Mouse (Mus musculus) neural tube, postnatal 0 days (tissue): Measurements from ENCODE around the gene Chst13. TPM values are rescaled to one million over a fixed set of nuclear protein-coding genes. Genes with fewer than 3 reads are reported as not detected.

ENCODE experiments used
- polyA plus RNA-seq: library from polyadenylated mRNA; unstranded; fragments of >200 nt; fragmentation: Nextera tagmentation; extraction: Ambion mirVana; gene quantifications from 2 replicates; pipeline ENCODE4 v1.2.1, GENCODE M21; 2015

Gene Chst13
- 0.23 and 0.45 TPM in 2 replicates for polyA plus RNA-seq

DNA sequence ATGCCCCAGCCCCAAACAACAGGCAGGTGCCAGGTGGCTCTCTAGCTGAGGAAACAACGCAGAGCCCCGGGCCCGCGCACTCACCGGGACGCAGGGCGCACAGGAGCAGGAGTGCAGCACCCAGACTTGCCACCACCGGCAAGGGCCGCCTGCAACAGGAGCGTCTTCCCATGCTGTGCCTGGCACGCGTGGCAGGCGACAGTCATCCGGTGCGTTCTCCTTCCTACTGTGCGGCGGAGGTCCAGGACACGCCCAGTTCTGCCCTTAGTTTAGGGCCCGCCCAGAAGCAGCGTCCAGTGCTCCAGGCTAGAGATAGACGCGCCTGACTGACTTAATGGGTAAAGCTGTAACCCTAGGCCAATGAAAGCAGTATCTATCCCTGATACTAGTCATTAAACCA is at the start of gene Chst13:
Gene Chst13 (minus strand): TSS at position 195 of the 400 bp plus-strand sequence.

DNA sequence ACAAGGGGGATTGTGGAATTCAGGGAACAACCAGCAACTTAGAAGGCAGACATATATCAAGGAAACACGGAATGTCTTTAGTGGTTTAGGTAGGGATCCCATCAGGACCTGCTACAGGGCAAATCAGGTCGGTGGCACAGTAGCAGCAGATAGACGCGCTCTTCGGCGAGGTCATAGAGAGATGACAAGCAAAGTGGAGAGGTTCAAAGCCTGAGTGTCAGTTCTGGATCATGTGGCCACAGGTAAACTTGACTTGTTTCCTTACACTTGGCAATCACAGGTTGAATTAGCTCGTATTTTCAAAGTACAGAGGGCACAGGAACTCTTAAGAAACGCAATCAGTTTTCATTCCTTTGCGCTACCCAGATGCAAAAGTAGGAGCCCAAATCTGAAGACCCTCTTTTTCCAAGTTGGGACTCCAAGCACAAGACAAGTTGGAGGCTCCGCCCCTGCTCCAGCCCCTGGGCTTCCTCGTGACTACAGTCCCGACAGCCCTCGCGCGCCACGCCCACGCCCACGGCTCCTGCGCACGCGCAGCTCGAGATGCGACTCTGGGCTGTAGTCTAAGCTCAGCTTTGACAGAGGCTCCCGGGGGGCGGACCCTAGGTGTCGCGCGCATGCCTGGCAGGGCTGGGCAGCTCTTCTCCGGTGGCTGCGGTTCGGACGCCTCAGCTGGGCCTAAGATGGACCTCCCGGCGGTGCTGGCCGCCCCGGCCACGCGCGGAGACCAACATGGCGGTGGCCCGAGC is 44.2 kb upstream of the Chst13 start, which contains the start of gene Zxdc:
Gene Zxdc (plus strand): TSS at position 517 of the 749 bp plus-strand sequence.

DNA sequence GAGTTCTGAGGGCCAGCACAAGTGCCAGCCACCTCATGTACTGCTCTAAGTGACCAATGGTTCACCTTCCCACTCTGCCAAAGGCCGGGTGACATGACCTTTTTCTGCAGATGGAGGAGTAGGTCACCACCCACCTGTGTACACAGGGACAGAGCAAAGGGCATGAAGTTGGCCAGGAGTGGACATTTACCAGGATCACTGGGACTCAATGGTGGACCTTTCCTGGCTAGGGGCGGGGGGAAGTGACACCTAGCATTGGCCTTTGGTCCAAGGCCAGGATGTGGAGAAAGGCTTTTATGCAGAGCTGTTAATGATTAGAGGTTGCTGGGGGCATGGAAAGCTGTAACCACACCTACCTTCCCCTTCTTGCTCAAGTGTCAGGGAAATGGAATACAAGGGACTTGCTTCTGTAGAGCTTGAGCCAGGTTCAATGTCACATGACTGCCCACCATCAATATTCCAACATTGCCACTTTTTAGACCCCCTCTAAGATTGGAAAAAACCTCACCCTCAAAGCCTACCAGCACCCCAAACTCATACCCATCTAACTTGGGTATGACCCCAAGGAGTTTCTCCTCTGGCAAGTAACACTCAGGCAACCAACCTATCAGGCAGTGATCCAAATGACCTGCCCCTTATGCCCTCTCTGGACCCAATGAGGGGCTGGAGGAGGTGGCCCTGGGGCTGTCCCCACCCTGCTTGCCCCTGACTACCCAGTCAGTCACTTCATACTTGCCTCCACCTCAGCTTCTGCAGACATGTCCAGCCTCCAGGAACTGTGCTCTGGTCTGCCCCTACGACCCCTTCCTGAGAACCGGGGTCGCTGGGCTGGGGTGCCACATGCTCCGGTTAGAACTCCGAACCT is 7.8 kb upstream of the Chst13 start, which contains the start of gene Uroc1:
Gene Uroc1 (plus strand): TSS at position 724 of the 865 bp plus-strand sequence.

DNA sequence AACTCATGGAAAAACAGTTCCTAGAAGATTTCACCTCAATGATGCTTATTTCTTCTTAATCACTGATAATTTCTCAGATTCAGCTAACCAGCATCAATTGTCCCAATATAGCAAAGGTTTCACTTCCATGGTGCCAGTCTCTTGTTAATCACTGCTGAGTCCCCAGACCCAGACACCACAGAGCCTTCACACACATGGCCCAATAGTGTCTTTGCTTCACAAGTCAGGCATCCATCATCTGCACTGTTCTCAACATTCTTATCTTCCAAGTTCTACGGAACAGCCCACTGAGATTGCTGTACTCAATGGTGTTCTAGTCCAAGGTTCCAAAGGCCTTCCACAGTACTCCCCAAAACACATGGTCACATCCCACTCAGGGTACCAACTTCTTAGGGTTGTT is 24.1 kb downstream of the Chst13 start, which contains the start of gene BC048671:
Gene BC048671 (plus strand): TSS at position 301 of the 400 bp plus-strand sequence.

Other genes starting within 250 kb of the Chst13 start
- gene Vmn1r49, start 246.7 kb downstream of the Chst13 start, polyA plus RNA-seq: not detected in 2 replicates
- gene Vmn1r50, start 223.8 kb downstream of the Chst13 start, polyA plus RNA-seq: not detected in 2 replicates
- 0.10 TPM in 2 replicates for gene Vmn1r51, start 202.6 kb downstream of the Chst13 start, polyA plus RNA-seq
- not detected in 2 replicates for gene Vmn1r52, start 150.4 kb downstream of the Chst13 start, polyA plus RNA-seq
- not detected in 2 replicates for gene V1ra8, start 122.4 kb downstream of the Chst13 start, polyA plus RNA-seq
- gene Vmn1r53, start 100.7 kb downstream of the Chst13 start, polyA plus RNA-seq: not detected in 2 replicates
- gene Vmn1r54, start 78.9 kb downstream of the Chst13 start, polyA plus RNA-seq: not detected in 2 replicates
- not detected in 2 replicates for gene BC048671, start 24.0 kb downstream of the Chst13 start, polyA plus RNA-seq
- gene Uroc1, start 8.1 kb upstream of the Chst13 start, polyA plus RNA-seq: not detected in 2 replicates
- gene Zxdc, start 44.3 kb upstream of the Chst13 start, polyA plus RNA-seq: 9.1 and 10.4 TPM in 2 replicates
- gene Cfap100, start 103.6 kb upstream of the Chst13 start, polyA plus RNA-seq: 6.4 and 9.7 TPM in 2 replicates
- 25.6 and 27.4 TPM in 2 replicates for gene Klf15, start 137.4 kb upstream of the Chst13 start, polyA plus RNA-seq
- gene Aldh1l1, start 161.2 kb upstream of the Chst13 start, polyA plus RNA-seq: 89.3 and 101 TPM in 2 replicates